Mouse (Mus musculus) retina, embryonic 14.5 days (tissue): ENCODE measurements at regions not wholly inside any gene's neighbourhood (a gene's known extent, or its start where the extent isn't known, plus 50 kb on each side); places are given as distances from the start of the nearest gene placed in this dataset.

Experiments
- DNase-seq: peaks from one replicate; pipeline ENCODE4 v3.0.0-alpha.2; 2015; ENCODE audit warnings: low spot score

- no peak for DNase-seq
Measured at GRCm38 (mm10) chr11:92858170-92858569, 239.7 kb upstream of the Car10 start.

- peak; percentile 76 for DNase-seq
Measured at GRCm38 (mm10) chr11:92889693-92890454, 208.0 kb upstream of the Car10 start.

- DNase-seq, result peak; percentile 62
Measured at GRCm38 (mm10) chr11:92899296-92899695, 198.5 kb upstream of the Car10 start.
